Mouse (Mus musculus): ENCODE measurements around the gene Vtcn1.
A peak's percentile ranks its signal among the peaks of the same experiment; 100 is the strongest.

The Vtcn1 gene

DNA sequence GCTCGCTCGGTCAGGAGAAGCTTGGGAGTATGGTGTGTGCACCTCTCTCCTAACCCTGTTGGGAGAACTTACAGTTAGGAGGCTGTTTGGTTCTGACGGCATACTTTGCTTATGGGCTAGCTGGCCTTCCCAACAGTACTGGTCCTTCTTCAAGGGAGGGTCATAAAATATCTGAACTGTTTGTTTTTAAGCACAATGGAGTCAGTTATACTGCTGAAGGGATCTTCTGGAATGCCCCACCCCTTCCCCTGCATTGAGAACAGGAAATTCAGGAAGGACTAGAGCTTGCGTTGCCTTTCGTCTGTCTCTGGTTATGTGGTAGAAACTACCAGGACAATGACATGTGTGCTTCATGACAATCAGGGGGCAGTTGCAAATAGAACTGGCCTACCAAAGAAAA, 31.9 kb downstream of the Vtcn1 start:
- DNase-seq = no peak

DNA sequence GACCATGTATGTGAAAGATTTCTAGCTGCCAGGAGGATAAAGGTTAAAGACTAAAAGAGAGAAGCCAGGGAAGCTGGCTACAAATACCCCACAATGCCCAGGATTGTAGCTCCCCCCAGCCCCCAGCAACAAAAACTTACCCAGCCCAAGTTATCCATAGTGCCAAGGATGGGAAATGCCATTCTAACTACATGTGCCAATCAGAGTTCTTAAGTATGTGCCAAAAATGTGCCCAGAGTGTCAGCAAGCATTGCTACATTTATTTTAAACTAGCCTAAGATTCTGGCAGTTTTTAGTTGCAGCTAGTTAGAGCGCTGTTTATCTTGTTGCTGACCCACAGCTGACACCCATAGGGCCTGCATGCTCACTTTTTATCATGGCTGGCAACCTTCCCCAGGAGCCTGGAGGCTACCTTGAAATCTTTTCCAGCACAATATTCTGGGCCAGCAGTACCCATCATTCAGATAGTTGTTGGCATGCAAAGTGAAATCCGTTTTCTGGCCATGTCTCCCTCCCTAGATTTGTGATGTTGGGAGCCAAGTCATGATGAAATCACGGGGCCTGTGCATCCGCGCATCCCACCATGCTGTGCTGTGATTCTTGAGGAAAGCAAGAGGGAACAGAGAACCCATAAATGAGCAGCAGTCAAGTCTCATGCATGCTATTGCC, 33.2 kb downstream of the Vtcn1 start:
- no peak for DNase-seq

DNA sequence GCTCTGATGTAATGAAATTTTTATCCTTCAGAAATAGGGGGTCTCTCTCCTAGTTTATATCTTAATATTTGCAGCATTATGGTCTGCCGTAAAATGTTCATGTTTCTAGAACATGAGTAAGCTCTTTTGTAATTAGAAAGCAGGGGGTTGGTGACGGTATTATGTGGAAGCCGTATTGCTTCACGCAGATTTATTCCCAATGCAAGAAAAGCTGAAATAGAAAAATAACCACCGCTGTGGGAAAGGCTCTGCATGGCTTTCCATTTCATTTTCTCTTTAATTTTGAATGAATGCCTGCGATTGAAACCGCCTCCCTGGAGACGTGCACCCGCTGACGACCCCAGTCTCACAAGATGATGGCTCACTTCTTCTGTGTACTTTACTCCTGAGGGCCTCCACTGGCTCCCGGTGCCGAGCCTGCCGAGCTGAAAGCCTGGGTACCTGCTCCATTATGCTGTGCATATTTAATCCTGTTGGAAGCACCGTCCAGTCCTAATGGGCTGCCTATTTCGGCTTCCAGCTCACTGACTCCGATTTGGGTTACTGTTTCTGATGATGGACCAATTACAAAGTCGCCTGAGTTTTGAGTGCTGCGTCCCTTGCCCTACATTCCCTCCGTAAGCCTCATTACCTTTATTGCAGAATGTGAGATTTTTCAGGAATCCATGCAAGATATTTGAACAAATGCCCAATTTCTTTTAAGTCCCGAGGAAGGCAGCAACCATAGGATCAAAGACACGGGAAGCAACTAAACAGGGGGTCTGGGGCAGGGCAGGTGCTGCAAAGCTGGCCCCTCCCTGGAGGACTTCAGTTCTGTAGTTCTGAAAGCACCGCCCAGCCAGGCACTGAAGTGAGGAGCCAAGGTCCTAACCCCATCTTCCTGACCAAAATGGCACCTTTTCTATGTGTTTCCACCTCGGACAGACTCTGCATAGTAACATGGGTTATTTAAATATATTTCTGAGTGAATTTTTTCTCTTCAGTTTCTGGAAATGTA, 36.3 kb downstream of the Vtcn1 start:
- DNase-seq = no peak

DNA sequence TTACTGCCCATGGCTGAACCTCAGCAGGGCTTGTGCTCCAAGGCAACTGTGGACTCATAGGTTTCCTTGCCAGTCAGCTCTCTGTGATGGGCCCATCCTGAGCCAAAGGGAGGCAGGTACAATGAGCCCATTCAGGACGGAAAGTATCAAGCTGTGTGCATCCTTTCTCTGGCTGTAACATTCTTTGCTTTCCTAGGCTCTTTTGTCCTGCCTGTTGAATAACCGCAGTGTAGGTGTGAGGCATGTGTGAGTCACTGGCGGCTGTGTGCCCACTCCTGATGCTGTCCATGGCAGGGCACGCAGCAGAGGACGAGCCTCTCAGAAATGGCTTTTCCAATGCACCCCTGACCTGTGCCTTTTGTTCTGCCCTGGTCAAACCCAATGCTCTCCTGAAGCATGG, 41.7 kb downstream of the Vtcn1 start:
- DNase-seq = no peak

DNA sequence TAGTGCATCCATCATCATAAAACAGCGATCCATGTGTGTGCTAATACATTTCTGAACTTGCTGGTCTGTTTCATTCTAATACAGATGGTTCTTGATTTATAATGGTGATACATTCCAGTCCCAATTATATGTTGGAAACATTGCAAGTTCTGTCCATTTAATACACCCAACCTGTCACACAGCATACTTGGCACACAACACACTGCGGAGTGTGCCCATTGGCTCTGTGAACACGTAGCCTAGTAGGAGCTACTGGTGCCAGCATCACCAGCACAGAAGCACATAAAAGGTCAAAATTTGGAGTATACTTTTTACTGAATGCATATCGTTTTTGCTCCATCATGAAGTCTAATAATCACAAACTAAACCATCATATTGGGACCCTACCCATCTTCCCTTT, 51.8 kb downstream of the Vtcn1 start:
- DNase-seq = no peak

DNA sequence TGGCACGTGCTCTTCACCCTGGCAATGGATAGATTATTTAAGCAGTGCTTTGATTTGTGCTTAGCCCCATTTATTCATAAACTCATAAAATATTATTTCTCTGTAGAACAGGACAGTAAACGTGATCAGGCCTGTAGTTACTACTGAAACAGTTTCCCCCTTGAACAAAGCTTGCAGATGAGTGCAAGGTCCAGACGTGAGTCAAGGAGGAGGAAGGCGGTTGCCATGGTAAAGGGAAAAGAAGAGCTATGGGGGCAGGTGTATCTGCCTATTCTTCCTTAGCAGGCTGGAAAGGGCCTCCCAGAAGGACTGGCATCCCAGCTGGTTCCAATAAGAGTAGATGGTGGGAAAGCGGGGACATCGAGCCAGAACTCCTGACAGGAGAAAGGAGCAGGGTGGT, 56.1 kb downstream of the Vtcn1 start:
- no peak for DNase-seq

DNA sequence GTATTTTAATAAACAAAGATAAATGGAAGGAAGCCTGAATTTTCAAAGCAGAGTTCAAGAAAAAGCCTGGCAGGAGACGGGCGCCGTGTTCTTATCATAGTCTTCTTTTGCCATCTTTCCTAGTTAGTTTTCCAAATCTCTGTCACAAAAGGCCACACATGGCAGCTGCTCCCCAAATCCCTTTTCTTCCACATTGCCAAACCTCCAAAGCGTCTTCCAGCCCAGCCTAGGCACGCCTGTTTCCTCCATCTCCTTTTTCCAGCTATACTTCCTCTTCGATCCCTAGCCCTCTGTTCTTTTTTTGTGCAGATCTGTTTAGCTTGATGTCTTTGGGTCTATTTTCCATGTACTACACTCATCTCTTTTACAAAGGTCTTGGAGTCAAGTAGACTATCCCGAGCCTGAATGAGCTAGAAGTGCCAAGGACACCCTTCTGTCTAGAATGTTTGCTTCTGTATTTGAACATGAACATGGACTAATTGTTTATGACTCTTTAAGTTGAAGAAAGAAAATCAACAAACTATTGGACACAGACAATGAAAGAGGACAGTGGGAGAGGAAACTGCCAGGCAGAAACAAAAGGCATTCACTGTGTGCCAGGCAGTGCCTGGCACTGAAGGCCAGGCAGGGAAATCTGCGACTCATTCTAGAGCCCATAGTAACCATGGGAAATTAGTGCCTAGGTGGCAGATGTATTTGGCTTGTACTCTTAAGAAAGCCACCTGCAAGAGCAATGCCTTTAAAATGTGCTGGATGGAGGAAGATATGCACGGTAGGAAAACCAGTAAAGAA, 56.8 kb downstream of the Vtcn1 start:
- DNase-seq = no peak

DNA sequence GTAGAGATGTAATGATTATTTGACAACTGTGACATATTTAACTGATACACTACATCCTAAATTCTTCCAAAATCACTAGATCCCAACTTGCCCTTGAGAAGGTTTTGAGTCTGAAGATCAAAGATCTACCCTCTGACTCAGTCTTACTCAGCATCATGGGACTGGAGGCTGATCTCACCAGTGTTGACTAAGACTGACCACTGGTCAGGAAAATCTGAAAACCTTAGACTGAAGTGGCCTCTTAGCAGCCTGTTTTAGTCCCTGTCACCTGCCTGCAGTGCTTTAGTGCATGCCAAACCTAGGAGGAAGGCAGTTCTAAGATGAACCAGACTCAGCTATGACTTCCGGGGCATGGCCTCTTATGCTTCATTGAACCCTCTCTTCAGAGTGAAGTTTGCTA, 64.0 kb downstream of the Vtcn1 start:
- no peak for DNase-seq

DNA sequence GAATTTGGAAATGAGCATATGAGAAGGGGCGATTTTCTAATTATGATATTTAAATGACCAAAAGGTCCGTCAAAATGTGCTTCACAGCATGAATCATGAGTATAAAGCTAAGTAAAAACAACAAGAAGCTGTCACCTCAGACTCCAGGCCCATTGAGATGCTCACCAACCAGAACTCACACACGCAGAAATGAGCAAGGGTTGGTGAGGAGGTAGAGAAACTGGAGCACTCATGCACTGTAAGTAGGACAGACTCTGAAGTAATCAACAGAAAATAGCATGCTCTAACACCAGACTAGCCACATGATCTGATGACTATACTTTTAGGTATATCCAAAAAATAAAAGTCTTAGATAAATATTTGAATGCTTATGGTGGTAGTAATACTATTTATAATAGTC, 65.1 kb downstream of the Vtcn1 start:
- DNase-seq = no peak

DNA sequence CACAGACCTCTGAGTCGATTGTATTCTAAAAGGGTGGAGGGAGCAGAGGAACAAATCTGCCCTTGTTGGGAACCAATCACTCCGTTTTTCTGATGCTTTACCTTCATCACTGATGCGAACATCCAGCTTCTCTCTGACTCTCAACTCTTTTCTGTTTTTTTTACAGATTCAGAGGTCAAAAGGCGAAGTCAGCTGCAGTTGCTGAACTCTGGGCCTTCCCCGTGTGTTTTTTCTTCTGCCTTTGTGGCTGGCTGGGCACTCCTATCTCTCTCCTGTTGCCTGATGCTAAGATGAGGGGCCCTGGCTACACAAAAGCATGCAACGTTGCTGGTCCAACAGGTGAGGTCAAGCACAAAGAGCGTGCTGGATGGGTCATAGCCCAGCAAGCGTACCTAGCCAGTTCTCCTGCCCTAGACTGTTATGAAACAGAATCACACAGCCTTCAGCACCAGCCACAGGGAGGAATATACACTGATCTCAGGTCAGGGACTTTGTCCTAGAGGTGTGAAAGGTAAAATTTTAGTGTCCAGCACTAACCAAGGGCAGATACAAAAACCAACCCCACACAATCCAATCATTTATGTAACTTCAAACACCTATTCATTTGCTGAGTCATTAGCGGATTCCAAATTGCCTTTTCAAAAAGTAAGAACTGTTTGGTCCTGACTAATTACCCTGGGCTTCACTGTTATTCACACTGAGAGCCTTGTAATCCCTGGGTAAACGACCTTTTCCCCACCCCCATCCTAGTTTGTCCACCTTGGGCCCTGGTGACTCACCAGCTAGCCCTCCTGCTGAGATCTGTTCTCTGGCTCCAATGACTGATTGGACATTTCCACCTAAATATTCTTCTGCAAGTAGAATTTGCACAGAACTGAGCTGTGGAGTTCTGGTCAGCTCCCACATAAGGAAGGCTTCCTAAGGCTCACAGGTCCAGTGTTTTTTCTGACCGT, 67.4 kb downstream of the Vtcn1 start:
- DNase-seq = no peak

DNA sequence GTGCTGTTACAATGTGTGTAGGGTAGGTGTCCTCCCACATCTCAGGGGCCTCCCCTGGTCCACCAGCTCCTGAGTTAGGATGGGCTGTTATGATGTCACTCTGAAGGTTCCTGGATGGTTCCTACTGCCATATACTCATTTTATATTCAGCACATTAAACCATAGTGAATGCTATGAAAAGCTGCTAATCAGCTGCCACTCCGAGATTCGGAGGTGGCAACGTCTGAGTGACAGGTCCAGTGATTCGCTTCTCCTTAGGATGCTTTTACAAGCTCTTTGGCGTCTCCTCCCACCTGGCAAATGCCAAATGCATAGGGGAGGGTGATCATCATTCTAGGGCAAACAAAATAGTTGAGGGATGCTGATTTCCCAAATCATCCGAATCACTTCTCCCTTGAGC, 70.2 kb downstream of the Vtcn1 start:
- no peak for DNase-seq

DNA sequence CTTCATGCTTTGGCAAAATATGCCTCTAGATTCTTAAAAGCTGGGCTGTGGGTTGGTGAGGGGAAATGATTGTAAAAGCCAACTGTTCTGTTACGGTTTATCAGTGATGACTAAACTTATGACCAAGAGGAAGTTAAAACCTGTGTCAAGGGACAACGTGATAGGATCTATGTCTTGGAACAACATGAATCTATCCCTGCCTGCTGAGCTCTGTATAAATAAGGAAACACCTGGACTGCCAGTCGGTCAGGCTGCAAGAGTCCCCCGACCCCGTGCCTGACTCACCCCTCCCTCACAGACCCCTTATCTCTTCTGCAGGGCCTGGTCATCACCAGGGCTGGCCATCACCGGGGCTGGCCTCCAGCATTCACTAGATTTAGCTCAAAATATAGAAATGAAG, 80.9 kb downstream of the Vtcn1 start:
- no peak for DNase-seq

DNA sequence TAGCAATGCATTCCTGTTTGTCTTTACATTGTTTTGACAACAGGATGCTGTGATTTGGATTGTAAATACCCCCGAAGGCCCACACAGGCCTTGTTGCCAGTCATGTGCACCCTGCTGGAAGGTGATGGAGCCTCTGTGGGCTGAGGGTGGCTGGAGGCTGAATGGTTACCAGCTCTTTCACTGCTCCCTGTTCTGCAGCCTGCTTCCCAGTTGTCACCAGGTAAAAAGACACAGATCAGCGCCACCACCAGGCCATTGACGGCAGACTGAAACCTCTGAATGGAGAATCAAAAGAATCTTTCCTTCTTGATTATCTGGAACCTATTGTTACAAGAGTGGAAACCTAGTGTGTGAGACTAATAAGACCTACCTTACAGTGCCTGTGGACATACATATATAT, 81.7 kb downstream of the Vtcn1 start:
- DNase-seq = no peak

DNA sequence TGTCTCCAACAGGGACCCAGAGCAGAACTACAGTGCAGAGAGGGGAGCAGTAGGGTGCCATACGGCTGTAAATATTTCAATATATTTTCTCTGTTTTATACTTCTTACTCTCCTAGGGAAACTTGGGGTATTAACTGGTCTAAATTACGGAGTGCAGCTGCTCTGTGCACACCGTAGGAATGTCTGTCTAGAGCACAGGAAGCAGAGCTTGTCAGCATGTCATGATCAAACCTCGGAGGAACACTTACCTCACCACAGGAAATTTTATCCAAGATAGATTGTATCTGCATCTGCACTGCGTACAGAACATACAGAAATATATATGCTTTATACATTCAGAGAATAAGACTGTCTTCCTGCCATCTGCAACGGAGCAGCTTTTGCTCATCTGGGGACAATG, 83.3 kb downstream of the Vtcn1 start:
- DNase-seq = no peak

DNA sequence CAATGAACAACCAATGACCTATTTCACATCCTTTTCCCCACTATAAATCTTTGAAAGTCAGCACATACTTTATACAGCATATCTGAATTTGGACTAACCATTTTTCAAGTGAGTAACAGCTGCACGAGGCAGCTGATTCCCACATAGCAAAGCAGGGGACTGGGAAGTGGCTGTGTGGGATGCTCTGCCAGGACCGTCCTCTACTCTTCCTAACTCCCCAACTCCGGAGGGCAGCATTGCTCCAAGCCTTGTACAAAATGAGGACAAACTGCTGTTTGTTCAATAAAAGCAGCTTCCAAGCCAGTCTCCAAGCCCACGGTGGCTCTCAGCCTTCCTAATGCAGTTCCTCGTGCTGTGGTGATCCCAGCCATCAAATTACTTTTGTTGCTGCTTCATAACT, 85.4 kb downstream of the Vtcn1 start:
- no peak for DNase-seq

DNA sequence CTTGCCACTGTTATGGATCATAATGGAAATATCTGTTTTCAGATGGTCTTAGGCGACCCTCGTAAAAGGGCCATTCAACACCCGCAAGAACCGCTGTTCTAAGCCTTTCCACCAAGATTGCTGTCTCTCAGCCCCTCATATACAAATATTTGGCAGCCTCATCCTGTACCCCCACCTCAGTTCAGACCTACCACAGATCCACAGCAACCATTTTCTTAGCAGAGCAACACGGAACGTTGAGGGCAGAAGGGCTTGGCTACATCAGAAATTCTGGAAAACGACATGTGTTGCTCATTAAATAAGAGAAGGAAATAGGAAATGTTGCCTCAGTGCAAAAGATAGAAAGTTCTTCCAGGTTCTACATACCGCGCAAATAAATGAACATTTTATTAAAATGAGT, 85.8 kb downstream of the Vtcn1 start:
- DNase-seq = no peak

DNA sequence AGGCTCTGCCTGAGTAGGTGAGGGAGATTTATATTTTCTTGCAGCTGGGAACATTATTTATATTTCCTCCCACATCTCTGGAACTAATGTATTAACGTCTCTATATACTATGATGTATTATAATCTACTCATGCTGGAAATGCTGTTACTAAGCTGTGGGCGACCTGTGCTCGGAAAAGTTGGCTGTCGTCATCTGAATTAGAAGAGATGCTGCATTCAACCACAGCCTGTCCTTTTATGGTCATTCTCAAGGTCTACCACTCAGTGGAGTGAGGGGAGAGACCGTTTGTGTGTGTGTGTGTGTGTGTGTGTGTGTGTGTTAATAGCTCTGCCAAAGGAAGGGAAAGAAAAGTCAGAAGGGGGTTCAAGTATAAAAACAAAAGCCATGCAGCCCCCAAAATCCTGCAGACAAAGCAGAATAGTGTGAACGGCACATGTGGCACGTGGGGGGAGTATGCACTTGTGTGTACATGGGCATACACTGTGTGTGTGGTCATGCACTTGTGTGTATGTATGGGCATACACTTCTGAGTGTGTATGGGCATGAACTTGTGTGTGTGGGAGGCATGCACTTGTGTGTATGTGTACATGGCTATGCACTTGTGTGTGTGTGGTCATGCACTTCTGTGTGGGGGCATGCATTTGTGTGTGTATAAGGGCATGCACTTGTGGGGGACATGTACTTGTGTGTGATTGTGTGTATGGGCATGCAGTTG, 86.4 kb downstream of the Vtcn1 start:
- DNase-seq = no peak

DNA sequence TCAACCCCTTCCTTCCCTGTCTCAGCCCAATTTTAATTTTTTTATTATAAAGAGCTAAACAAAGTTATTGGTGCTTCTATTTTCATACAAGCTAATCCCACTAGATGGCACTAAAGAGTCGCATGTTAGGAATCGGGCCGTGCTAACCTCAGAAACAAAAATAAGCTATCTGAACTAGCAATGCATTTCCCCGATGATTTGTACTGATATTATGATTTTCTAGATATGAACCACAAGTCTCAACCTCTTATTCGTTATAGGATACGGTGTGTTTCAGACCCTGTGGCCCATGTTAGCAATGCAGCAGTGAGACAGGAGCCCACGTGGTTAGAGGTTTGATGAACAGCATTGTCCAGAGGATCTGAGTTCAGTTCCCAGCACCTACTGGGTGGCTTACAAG, 91.6 kb downstream of the Vtcn1 start:
- no peak for DNase-seq

DNA sequence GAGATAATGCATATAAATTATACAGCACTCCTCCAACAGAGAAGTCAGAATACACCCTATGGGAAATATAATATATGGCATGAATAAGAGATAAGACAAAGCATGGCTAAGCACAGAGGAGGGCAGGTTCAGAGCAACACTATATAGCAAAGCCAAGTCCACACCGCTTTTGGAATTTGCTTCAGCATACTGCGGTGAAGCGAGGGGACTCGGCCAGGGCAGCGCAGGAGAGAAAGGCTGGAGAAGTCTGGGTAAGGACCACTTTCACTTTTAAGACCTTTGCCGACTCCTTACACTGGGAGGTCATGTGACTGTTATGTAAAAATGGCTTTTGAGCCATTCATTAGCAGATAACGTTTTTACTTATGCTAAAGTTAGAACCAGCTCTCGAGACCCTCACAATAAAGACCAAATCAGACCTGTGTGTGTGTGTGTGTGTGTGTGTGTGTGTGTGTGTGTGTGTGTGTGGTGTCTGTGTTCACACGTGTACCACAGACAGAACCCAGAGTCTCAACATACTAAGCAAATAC, 95.4 kb downstream of the Vtcn1 start:
- DNase-seq = peak; percentile 24

DNA sequence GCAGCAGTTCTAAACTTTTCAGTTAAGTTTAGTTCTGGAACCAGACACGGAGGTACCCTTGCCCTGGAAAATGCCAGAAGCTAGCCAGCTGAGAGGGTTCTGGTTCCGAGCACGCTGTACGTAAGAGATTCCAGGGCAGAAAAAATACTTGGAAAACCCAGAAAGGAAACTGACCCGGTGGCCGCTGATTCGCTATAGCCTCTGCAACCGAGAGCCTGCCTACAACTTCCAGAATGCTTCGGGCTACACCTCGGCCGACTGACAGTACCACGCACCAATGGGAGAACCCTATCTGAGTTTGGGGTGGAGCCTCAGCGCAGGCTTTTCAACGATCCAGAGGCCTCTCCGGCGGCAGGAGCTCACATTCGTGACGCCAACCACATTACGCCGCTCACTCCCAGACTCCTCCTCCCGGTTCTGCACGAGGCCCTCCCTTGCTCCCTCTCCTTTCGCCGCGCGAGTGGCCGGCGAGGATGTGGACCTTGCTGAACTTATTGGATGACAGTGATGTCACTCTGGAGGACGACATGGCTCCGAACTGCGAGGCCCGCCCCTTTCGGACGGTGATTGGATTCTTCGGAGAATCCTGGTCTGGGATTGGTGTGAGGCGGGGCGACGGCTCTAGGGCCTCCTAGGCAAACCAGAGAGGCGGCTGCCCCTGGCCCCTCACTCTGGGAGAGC, 96.7 kb downstream of the Vtcn1 start, which contains the start of gene Trim45:
Gene Trim45, plus strand, starts transcription at position 378 of the 681 bp plus-strand sequence.
- DNase-seq = peak; percentile 100

Data from cerebellum, adult 11-12 months (tissue).